Mouse (Mus musculus): ENCODE results near the gene Selenof. TPM values are rescaled to one million over a fixed set of nuclear protein-coding genes. Genes with fewer than 3 reads are reported as not detected.

The Selenof gene
- polyA plus RNA-seq, 1 experiment = 97.5 TPM

DNA sequence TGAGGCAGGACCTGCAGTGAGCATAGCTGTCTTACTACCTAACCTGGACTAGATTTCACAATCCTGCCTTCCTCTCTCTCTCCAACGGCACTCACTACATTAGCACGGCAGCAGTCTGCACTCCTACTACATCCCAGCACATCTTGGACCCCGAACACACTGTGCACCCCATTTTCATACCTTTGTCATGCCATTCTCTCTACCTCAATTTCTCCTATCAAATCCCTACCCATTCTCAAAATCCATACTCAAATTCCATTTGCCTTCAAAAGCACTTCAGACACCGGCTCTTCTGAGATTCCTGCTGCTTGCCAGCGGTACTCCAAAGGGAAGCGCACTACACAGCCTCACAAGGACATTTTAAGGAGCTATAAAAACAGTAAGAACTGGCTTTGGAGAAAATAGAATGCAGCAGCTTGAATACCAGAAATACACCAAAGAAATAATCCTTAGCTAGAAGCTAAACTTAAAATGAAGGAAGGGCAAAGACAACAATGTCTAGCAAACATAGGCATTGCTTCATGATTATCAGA is 28.1 kb upstream of the Selenof start:
- H3K4me1 ChIP-seq (ENCODE audit: control insufficient read depth, insufficient read depth, low read length) = no peaks in the 10 kb centered on the region
- H3K4me3 ChIP-seq (ENCODE audit: control insufficient read depth, low read depth, low read length) = no peak overlapping the region
- no peaks in the 10 kb centered on the region for H3K27me3 ChIP-seq (ENCODE audit: control insufficient read depth, insufficient read depth, low read length)
- TF ChIP-seq CTCF (IDR thresholded peaks at IDR 0.05; ENCODE audit: control insufficient read depth, insufficient read depth, insufficient replicate concordance, low read depth, low read length) (no peak), POLR2A (IDR thresholded peaks at IDR 0.05; ENCODE audit: control insufficient read depth, low read depth, low read length) (no peak)
- no peak overlapping the region for H3K27ac ChIP-seq (ENCODE audit: control insufficient read depth, insufficient read depth, low read depth, low read length)
- no peaks in the 10 kb centered on the region for H3K36me3 ChIP-seq (ENCODE audit: control insufficient read depth, insufficient read depth, low read length)

DNA sequence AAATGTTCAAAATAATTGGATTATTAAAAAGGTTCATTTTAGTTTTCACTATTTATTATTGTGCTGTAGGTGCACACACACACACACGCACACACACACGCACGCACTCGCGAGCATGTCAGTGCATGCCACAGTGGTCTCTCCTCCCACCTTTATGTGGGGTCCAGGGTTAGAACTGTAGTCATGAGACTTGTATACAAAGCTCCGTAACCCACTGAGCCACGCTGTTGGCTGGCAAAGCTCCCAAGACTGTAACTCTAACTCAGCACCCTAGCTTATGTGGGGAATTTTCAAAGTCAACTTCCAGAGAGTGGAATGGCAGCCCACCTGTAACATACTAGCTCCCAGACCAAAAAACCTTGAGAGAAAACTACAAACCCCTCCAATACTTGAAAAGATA is 25.0 kb upstream of the Selenof start:
- Histone ChIP-seq H3K4me3 (ENCODE audit: control insufficient read depth, low read depth, low read length) (no peak overlapping the region), H3K4me1 (ENCODE audit: control insufficient read depth, insufficient read depth, low read length) (no peaks in the 10 kb centered on the region), H3K27ac (ENCODE audit: control insufficient read depth, insufficient read depth, low read depth, low read length) (no peak overlapping the region), H3K36me3 (ENCODE audit: control insufficient read depth, insufficient read depth, low read length) (no peaks in the 10 kb centered on the region), H3K27me3 (ENCODE audit: control insufficient read depth, insufficient read depth, low read length) (no peaks in the 10 kb centered on the region)
- TF ChIP-seq POLR2A (IDR thresholded peaks at IDR 0.05; ENCODE audit: control insufficient read depth, low read depth, low read length) = no peak
- no peak for TF ChIP-seq CTCF (IDR thresholded peaks at IDR 0.05; ENCODE audit: control insufficient read depth, insufficient read depth, insufficient replicate concordance, low read depth, low read length)

- no peak for TF ChIP-seq POLR2A (IDR thresholded peaks at IDR 0.05; ENCODE audit: control insufficient read depth, low read depth, low read length)
- H3K36me3 ChIP-seq (ENCODE audit: control insufficient read depth, insufficient read depth, low read length) = no peaks in the 10 kb centered on the region
- no peak overlapping the region for H3K27ac ChIP-seq (ENCODE audit: control insufficient read depth, insufficient read depth, low read depth, low read length)
- H3K4me3 ChIP-seq (ENCODE audit: control insufficient read depth, low read depth, low read length) = no peak overlapping the region
- H3K4me1 ChIP-seq (ENCODE audit: control insufficient read depth, insufficient read depth, low read length) = no peaks in the 10 kb centered on the region
- no peaks in the 10 kb centered on the region for H3K27me3 ChIP-seq (ENCODE audit: control insufficient read depth, insufficient read depth, low read length)
Measured at GRCm38 (mm10) chr3:144545832-144546231, 24.3 kb upstream of the Selenof start.

DNA sequence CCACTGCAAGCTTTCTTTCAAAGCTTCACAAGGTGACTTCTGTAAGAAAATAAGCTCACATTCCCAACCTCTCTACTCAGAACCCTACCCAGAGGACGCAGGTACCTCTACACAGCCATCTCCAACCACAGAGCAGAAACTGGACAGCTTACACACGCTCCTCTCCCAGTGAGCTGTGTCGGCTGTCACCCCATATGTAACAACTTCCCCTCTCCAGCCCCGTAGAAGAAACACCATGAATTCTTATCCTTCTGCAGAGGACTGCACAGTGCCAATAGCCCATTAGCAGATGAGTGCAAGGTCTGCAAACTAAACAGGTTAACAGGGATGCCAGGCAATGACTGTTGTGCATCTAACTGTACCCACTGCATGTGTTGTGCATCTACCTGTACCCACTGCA is 23.6 kb upstream of the Selenof start:
- H3K27me3 ChIP-seq (ENCODE audit: control insufficient read depth, insufficient read depth, low read length) = no peaks in the 10 kb centered on the region
- H3K4me1 ChIP-seq (ENCODE audit: control insufficient read depth, insufficient read depth, low read length) = no peaks in the 10 kb centered on the region
- TF ChIP-seq CTCF (IDR thresholded peaks at IDR 0.05; ENCODE audit: control insufficient read depth, insufficient read depth, insufficient replicate concordance, low read depth, low read length) = no peak
- no peak for TF ChIP-seq POLR2A (IDR thresholded peaks at IDR 0.05; ENCODE audit: control insufficient read depth, low read depth, low read length)
- no peaks in the 10 kb centered on the region for H3K36me3 ChIP-seq (ENCODE audit: control insufficient read depth, insufficient read depth, low read length)
- H3K27ac ChIP-seq (ENCODE audit: control insufficient read depth, insufficient read depth, low read depth, low read length) = no peak overlapping the region
- no peak overlapping the region for H3K4me3 ChIP-seq (ENCODE audit: control insufficient read depth, low read depth, low read length)

- H3K27me3 ChIP-seq (ENCODE audit: control insufficient read depth, insufficient read depth, low read length) = no peaks in the 10 kb centered on the region
- no peak overlapping the region for H3K4me3 ChIP-seq (ENCODE audit: control insufficient read depth, low read depth, low read length)
- H3K4me1 ChIP-seq (ENCODE audit: control insufficient read depth, insufficient read depth, low read length) = no peaks in the 10 kb centered on the region
- no peak overlapping the region for H3K27ac ChIP-seq (ENCODE audit: control insufficient read depth, insufficient read depth, low read depth, low read length)
- no peak for TF ChIP-seq POLR2A (IDR thresholded peaks at IDR 0.05; ENCODE audit: control insufficient read depth, low read depth, low read length)
- H3K36me3 ChIP-seq (ENCODE audit: control insufficient read depth, insufficient read depth, low read length) = no peaks in the 10 kb centered on the region
Measured at GRCm38 (mm10) chr3:144548186-144548845, 21.8 kb upstream of the Selenof start.

GRCm38 (mm10) chr3:144550036-144550435 is 20.1 kb upstream of the Selenof start:
- TF ChIP-seq CTCF (IDR thresholded peaks at IDR 0.05; ENCODE audit: control insufficient read depth, insufficient read depth, insufficient replicate concordance, low read depth, low read length) (no peak), POLR2A (IDR thresholded peaks at IDR 0.05; ENCODE audit: control insufficient read depth, low read depth, low read length) (no peak)
- no peaks in the 10 kb centered on the region for H3K36me3 ChIP-seq (ENCODE audit: control insufficient read depth, insufficient read depth, low read length)
- H3K4me3 ChIP-seq (ENCODE audit: control insufficient read depth, low read depth, low read length) = no peak overlapping the region
- H3K27ac ChIP-seq (ENCODE audit: control insufficient read depth, insufficient read depth, low read depth, low read length) = no peak overlapping the region
- H3K4me1 ChIP-seq (ENCODE audit: control insufficient read depth, insufficient read depth, low read length) = no peaks in the 10 kb centered on the region
- H3K27me3 ChIP-seq (ENCODE audit: control insufficient read depth, insufficient read depth, low read length) = no peaks in the 10 kb centered on the region

DNA sequence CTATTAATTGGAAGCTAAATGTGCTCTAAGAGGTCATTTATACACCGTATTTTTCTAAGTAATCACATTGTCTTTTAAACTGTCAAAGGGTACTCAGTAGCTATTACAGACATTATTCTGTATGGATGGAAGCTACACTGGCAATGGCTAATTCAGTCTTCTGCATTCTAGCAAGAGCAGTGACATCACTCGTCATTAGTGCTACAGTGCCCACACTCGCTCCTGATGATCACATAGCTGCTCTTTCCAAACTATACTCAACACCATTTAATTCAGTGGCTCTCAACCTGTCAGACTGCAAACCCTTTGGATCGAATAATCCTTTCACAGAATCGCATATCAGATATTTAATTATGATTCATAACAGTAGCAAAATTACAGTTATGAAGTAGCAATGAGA is 19.4 kb upstream of the Selenof start:
- H3K27me3 ChIP-seq (ENCODE audit: control insufficient read depth, insufficient read depth, low read length) = no peaks in the 10 kb centered on the region
- no peak overlapping the region for H3K27ac ChIP-seq (ENCODE audit: control insufficient read depth, insufficient read depth, low read depth, low read length)
- TF ChIP-seq POLR2A (IDR thresholded peaks at IDR 0.05; ENCODE audit: control insufficient read depth, low read depth, low read length) (no peak), CTCF (IDR thresholded peaks at IDR 0.05; ENCODE audit: control insufficient read depth, insufficient read depth, insufficient replicate concordance, low read depth, low read length) (no peak)
- no peak overlapping the region for H3K4me3 ChIP-seq (ENCODE audit: control insufficient read depth, low read depth, low read length)
- no peaks in the 10 kb centered on the region for H3K36me3 ChIP-seq (ENCODE audit: control insufficient read depth, insufficient read depth, low read length)
- H3K4me1 ChIP-seq (ENCODE audit: control insufficient read depth, insufficient read depth, low read length) = no peaks in the 10 kb centered on the region

DNA sequence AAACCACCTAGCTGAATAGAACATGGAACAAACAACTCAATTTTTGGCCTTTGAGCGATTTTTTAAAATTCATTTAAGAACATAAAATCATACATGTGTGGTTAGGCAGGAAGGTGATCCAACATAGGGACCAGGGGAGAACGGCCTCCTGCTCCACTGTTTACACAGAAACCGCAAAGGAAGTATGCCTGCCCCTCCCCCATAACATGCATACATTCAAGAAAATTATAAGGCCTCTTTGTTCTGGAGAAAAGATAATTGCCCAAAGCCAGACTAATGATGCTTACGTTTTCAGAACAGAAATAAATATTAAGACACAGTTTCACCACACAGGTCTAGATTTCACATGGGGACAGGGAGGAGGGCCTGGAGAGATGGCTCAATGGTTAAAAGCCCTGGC is 18.7 kb upstream of the Selenof start:
- H3K4me1 ChIP-seq (ENCODE audit: control insufficient read depth, insufficient read depth, low read length) = no peaks in the 10 kb centered on the region
- no peak overlapping the region for H3K4me3 ChIP-seq (ENCODE audit: control insufficient read depth, low read depth, low read length)
- TF ChIP-seq POLR2A (IDR thresholded peaks at IDR 0.05; ENCODE audit: control insufficient read depth, low read depth, low read length) (no peak), CTCF (IDR thresholded peaks at IDR 0.05; ENCODE audit: control insufficient read depth, insufficient read depth, insufficient replicate concordance, low read depth, low read length) (no peak)
- H3K36me3 ChIP-seq (ENCODE audit: control insufficient read depth, insufficient read depth, low read length) = no peaks in the 10 kb centered on the region
- no peaks in the 10 kb centered on the region for H3K27me3 ChIP-seq (ENCODE audit: control insufficient read depth, insufficient read depth, low read length)
- no peak overlapping the region for H3K27ac ChIP-seq (ENCODE audit: control insufficient read depth, insufficient read depth, low read depth, low read length)

Measured in testis, adult 2 months (tissue).